Mouse (Mus musculus) cerebellum, postnatal 10 days (tissue): ENCODE data around the gene Ube2a.
A peak's percentile ranks its signal among the peaks of the same experiment; 100 is the strongest.

ENCODE experiments used
- DNase-seq, 2 experiments: peaks; one replicate each; pipeline ENCODE4 v3.0.0; 2021; ENCODE audit warnings: mixed read lengths in 2 of 2

Gene Ube2a

GRCm38 (mm10) chrX:36873765-36874164 lies at the start of gene Ube2a, which contains the start of gene C330007P06Rik:
Ube2a (plus strand) TSS chrX:36873900.
C330007P06Rik (minus strand) TSS chrX:36874111.
- no peak for DNase-seq

- DNase-seq: no peak
These were observed 49.6 kb upstream of the Ube2a start for GRCm38 (mm10) chrX:36823932-36824711.

GRCm38 (mm10) chrX:36825032-36825431 lies 48.7 kb upstream of the Ube2a start:
- DNase-seq: no peak

- DNase-seq: no peak
These were observed 46.8 kb upstream of the Ube2a start for GRCm38 (mm10) chrX:36826873-36827272.

- peak; percentile 76 to 77 for DNase-seq
These were observed 43.4 kb upstream of the Ube2a start for GRCm38 (mm10) chrX:36830271-36830670.

DNA sequence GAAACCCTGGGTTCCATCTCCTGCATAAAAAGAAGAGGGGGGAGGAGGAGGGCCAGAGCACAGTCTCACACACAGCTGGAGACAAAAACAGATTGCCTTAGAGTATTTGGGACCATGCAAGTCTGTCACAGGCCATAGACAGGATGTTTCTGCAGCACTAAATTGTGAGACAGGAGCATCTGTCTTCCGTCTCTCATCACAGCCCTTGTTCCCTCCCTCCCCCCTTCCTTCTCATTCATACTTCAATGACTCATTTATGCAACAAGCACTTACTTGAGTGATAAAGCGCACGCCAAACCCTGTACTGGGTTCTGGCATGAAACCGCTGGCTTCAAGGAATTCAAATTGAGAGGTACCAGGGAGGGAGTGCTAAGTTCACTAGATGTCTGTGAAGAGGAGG lies 42.1 kb upstream of the Ube2a start:
- no peak for DNase-seq

DNA sequence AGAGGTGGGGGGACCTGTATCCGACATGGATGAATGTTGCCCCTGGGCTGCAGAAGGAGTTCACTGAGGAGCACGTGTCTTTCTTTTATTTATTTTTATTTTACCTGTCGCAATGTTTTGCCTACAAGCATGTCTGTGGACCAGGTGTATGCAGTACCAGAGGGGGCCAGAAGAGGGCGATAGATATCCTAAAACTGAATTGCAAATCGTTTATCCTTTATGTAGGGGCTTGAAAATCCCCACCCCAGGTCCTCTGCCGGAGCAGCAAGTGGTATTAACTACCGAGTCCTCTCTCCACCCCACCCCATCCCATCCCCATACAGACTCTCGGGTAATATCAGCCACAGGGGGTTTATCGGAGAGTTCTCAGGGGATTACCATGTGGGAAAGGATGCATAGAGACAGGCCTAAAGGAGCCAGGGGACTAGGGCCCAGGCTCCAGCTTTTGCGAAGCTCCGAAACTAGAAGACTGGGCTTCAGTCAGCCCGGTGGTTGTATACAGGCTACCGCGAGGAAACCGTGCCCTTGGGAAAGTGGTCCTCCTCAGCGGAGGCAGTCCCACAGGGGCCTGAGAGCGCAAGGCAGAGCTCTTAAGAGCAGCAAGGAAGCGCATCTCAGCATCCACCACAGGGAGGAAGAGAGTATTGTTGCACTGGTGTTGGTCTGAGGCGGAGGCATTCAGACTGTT lies 40.2 kb upstream of the Ube2a start:
- peak; percentile 87 to 88 for DNase-seq

DNA sequence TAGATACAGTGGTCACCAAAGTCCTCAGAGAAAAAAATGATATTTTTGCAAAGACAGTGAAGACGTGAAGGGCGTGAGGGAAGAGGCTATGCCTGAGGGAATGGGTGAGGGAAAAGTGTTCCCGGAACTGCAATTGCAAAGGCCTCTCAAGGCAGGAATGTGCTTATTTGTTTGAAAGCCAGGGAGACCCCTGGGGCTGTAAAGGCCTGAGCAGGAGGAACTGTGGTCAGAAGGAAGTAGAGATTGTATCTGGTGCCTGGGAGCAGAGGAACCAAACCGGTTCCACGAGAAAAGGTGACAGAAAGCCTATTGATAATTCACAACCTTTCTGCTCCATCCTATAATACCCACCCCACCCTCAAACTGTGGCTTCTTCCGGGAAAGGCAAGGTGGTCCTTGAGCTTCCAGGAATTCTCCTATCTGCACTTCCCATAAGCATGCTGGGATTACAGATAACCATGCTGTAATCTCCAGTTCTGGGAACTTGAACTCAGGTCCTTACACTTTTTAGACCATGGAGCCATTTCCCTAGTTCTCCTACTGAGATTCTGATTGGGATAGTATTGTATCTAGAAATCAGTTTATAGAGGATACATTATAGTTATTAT lies 36.5 kb upstream of the Ube2a start:
- no peak for DNase-seq

- peak; percentile 78 to 79 for DNase-seq
These were observed 34.3 kb upstream of the Ube2a start for GRCm38 (mm10) chrX:36839391-36839790.

DNA sequence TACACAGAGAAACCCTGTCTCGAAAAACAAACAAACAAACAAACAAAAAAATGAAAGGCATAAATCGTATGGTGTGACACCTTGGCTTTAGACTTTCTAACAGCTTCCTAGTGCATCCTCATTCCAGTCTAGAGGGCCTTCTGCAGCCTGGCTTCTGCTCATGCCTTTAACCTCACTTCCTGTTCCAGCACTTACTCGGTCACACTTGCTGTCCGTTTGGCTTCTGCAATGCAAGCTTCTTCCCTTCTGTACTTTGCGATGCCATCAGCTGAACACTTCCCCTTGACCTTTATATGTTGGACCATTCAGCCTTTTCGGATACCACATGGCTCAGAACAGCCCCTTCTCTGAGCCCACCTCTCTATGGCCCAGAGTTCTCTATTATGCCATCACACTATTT lies 32.0 kb upstream of the Ube2a start:
- no peak for DNase-seq

GRCm38 (mm10) chrX:36843346-36843990 lies 30.2 kb upstream of the Ube2a start:
- peak; percentile 16 to 33 for DNase-seq

- no peak for DNase-seq
These were observed 26.5 kb upstream of the Ube2a start for GRCm38 (mm10) chrX:36847152-36847551.

GRCm38 (mm10) chrX:36852631-36853030 lies 21.1 kb upstream of the Ube2a start:
- DNase-seq: no peak

DNA sequence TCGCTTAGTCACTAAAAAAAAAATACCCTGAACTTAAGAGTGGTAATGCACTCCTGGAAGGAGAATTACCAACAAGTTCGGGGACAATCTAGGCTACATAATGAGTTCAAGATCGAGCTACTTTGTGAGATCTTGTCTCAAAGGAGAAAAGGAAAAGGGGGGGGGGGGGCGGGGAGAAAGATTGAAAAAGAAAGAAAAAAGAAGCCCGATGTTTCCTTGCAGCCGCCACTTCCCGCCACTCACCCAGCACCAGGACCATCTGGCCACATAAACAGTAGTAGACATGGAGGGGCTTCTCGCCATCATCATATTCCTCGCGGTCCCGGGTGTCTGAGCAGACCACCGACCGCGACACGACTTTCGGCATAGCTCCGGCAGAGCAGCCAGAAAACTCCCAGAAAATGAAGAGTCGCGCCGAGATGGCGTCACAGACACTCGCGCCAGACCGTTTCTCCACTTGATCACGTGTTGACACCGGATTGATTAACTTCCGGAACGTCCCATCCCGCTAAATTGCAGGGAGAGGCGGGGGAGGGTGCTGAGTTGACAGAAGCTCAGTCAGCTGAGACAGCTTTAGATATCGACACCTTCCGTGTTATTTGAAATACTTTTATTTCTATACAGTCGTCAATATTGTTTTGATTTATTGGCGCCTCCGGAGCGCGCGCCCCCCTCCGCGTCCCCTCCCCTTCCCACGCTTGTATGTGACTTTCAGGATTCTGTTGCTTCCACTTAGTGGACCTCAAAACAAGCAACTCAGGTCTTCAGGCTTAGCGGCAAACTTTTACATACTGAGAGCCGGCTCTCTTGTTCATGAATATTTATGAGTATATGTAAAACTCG lies 9.7 kb upstream of the Ube2a start:
- DNase-seq: peak; percentile 88 to 89

- peak in 1 of 2 experiments; percentile 4 for DNase-seq
These were observed 8.9 kb upstream of the Ube2a start for GRCm38 (mm10) chrX:36864609-36865328.

DNA sequence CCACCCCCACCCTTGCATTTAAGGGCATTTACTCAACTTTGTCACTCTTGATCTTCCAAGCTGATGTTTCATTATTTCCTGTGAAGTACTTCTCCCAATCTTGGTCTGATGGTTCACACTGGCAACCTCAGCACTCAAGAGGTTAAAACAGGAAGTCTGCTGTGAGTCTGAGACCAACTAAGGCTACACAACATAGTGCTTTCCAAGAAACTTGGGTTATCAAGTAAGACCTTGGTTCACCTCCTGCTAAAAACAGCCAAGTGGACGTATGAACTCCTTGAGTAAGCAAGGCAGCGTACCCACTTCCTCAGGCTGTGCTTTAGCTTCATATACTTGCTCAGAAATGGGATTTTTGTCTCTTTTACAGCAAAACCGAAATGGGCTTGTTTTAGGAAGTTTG lies 3.3 kb upstream of the Ube2a start:
- DNase-seq: no peak

GRCm38 (mm10) chrX:36874178-36874696 lies 537 bp downstream of the Ube2a start:
- DNase-seq: peak; percentile 94 to 96

GRCm38 (mm10) chrX:36874704-36875128 lies 1.0 kb downstream of the Ube2a start:
- no peak for DNase-seq

DNA sequence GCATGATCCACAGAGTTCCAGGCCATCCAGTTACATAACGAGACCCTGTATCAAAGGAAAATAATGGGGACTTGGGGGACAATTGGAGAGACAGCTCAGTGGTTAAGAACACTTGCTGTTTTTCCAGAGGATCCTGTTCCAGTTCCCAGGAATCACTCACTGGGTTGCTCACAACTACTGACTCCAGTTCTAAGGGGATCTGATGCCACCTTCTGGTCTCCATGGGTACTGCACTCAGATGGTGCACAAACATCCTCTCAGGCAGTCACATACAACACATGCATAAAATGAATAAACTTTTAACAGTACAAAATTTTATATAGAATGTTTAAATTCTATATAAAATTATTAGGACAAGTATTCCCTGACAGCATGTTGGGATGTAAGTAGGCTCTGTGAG lies 11.0 kb downstream of the Ube2a start:
- DNase-seq: peak; percentile 20 to 43

DNA sequence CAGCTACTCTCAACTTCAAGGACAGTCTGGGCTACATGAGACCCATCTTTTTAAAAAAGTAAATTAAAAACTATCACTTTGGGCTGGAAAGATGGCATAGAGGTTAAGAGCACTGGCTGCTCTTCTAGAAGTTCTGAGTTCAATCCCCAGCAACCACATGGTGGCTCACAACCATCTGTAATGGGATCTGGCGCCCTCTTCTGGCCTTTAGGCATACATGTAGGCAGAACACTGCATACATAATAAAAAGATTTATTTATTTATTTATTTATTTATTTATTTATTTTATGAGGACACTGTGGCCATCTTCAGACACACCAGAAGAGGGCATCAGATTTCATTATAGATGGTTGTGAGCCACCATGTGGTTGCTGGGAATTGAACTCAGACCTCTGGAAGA lies 25.2 kb downstream of the Ube2a start:
- peak; percentile 15 to 43 for DNase-seq

GRCm38 (mm10) chrX:36901655-36902054 lies 28.0 kb downstream of the Ube2a start:
- DNase-seq: no peak
